Mouse (Mus musculus) olfactory bulb, adult 2 months (tissue): ENCODE measurements around the gene Lrrc1. TPM values are rescaled to one million over a fixed set of nuclear protein-coding genes. Genes with fewer than 3 reads are reported as not detected.

ENCODE experiments used
- H3K27ac ChIP-seq: fragments of 200-500 bp; 2 replicates; pipeline ENCODE4 v1.5.1; 2012; ENCODE audit warnings: low read depth, low read length; ENCODE audit not compliant: insufficient read depth
- H3K4me1 ChIP-seq: fragments of 200-500 bp; 2 replicates; pipeline ENCODE4 v1.6.1; 2012; ENCODE audit warnings: low read length; ENCODE audit not compliant: control insufficient read depth, insufficient read depth
- H3K4me3 ChIP-seq: fragments of 200-500 bp; 2 replicates; pipeline ENCODE4 v1.5.1; 2012; ENCODE audit warnings: mild to moderate bottlenecking, low read depth, low read length, moderate library complexity; ENCODE audit not compliant: insufficient read depth
- CTCF ChIP-seq: fragments of 200-500 bp; IDR thresholded peaks from 2 replicates; pipeline ENCODE4 v1.5.1; 2012; ENCODE audit warnings: low read depth, mild to moderate bottlenecking, low read length, moderate library complexity; ENCODE audit not compliant: insufficient read depth
- POLR2A ChIP-seq: fragments of 200-500 bp; IDR thresholded peaks from 2 replicates; pipeline ENCODE4 v1.6.1; 2012; ENCODE audit warnings: mild to moderate bottlenecking, low read depth, low read length, moderate library complexity; ENCODE audit not compliant: insufficient read depth
- WGBS: fragments of 180-500 bp; shearing (Covaris S2); methylation state at CpG from one replicate; pipeline ENCODE4 v1.1.7; 2018; 5-methylcytosine and 5-hydroxymethylcytosine counted together
- polyA plus RNA-seq: library from polyadenylated mRNA; stranded (reverse); fragments of >200 nt; gene quantifications from 2 replicates; pipeline ENCODE4 v1.2.4, GENCODE M21; 2012; ENCODE audit warnings: low replicate concordance; ENCODE audit not compliant: missing spikeins, insufficient read depth, insufficient read length

Lrrc1 gene
- polyA plus RNA-seq, 1 experiment, result not detected

DNA sequence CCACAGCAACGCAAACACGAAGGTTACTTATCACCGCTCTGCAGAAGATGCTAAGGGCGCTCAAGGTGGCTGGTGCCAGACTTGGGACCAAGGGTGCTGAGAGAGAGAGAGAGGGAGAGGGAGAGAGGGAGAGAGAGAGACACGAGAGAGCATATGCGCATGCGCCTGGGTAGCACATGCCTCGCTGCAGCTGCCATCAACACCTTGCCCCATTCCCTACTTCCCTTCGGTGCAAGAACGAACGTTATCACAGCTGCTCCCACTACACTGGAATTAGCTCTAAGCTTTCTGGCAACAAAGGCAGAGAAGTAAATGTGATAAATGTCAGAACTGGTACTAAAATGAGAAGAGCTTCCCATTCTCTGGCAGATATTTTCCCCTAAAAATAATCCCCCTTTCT, 79.3 kb downstream of the Lrrc1 start:
- 75% methylated on average over 11 of the region's 11 CpGs for WGBS

DNA sequence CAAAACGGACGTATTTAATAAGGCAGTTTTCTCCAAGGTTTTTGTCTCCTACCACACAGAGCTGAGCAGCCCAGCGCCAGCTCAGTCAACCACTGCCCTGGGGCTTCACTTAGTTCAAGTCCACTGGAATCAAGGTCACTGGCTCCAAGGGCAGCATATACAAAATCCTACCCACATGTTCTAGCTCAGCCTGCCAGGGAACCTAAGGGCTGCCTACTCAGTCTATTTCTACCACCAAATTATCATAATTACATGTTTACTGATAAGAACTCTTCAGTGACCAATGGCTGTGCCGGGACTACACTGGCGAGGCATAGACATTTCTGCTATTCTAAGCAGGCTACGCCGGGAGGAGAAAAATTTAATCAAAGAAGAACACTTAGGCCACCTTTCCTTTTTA, 80.8 kb downstream of the Lrrc1 start:
- WGBS, result 42% methylated on average over 7 of the region's 7 CpGs
- H3K4me1 ChIP-seq, result peaks cover 19% of the 10 kb centered on the region
- TF ChIP-seq POLR2A (no peak), CTCF (no peak)
- no peak overlapping the region for H3K27ac ChIP-seq
- no peak overlapping the region for H3K4me3 ChIP-seq

More for the DNA sequence above, 79.3 kb downstream of the Lrrc1 start:
- no peak overlapping the region for H3K4me3 ChIP-seq
- peaks cover 24% of the 10 kb centered on the region for H3K4me1 ChIP-seq
- TF ChIP-seq CTCF, result no peak
- no peak for TF ChIP-seq POLR2A
- no peak overlapping the region for H3K27ac ChIP-seq

DNA sequence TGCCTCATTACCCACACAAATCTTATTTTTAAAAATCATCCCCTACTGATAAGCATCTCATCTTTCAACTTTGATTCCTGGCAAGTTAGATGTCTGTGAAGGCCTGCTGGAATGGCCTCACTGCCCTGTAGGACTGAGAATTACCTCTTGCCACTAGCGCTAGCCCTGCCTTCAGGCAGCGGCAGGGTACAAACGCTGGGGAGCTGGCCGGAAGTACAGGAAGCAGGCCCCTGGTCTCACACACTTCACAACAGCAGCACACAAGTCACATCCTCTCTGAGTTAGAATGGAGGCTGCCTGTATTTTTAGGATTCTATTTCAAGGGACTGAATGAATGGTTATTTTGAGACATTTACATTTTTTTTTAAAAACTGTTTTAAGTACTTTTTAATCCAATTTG, 81.5 kb downstream of the Lrrc1 start:
- H3K27ac ChIP-seq, result no peak overlapping the region
- H3K4me1 ChIP-seq, result peaks cover 19% of the 10 kb centered on the region
- WGBS, result 74% methylated on average over 4 of the region's 4 CpGs
- no peak overlapping the region for H3K4me3 ChIP-seq
- TF ChIP-seq POLR2A (no peak), CTCF (no peak)

DNA sequence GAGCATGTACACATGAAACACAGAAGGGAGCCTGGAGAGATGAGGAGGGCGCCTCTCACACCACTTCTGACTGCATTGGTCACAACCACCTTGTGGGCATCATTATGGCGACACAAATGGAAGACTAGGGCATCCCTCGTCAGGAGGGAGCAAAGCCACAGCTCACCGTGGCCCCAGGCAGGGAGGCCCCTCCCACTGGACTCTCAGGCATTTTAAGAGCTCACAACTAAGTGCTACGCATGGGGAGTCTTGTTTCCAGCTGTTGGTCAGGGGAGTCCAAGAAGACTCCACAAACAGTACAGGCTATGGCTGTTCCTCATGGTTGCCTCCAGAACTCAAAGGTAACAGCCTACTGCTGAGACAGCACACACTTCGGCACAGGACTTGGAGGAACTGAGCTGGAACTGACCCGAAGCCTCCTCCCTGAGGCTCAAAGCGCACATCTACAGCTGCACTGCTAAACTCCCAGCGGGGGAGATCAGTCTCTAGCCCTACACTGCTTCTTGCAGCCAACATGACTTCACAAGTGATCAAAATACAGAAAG, 83.2 kb downstream of the Lrrc1 start:
- Histone ChIP-seq H3K27ac (no peak overlapping the region), H3K4me1 (peaks cover 22% of the 10 kb centered on the region), H3K4me3 (no peak overlapping the region)
- 87% methylated on average over 9 of the region's 9 CpGs for WGBS
- TF ChIP-seq CTCF (no peak), POLR2A (no peak)

DNA sequence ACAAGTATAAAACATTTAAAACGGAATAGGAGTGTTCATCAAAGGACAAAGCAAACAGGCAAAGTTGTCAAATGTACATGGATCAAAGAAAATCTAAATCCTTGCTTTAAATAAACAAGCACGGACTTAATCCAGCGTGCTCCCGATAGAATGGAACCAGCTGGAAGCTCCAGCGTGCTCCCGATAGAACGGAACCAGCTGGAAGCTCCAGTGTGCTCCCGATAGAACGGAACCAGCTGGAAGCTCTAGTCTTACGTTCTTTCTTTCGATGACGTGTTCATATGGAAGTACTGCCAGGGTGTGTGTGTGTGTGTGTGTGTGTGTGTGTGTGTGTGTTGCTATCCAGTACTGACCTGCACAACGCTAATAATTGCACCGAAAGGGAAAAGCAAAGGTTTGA, 84.3 kb downstream of the Lrrc1 start:
- Histone ChIP-seq H3K4me3 (no peak overlapping the region), H3K4me1 (peaks cover 20% of the 10 kb centered on the region), H3K27ac (no peak overlapping the region)
- WGBS, result 94% methylated on average over 14 of the region's 14 CpGs
- no peak for TF ChIP-seq POLR2A
- no peak for TF ChIP-seq CTCF

DNA sequence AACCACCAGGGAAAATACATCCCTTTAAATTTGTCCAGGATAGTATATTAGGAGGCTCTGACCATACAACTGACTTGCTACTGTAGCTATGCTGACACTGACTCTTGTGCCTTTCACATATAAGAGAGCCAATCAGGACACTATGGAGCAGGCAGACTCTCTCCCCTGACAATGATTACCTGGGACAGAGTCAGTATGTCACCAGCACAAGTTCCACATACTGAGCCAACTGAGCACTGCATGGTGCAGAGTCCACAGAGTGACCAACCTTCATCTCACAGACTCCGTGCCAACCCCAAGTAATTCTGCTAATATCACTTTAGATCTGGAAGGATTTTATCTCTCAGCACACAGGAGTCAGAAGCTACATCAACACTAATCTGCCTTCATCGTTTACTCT, 85.3 kb downstream of the Lrrc1 start:
- H3K4me3 ChIP-seq, result no peak overlapping the region
- WGBS, result 96% methylated on average over 2 of the region's 2 CpGs
- peaks cover 13% of the 10 kb centered on the region for H3K4me1 ChIP-seq
- no peak for TF ChIP-seq CTCF
- TF ChIP-seq POLR2A, result no peak
- H3K27ac ChIP-seq, result no peak overlapping the region

DNA sequence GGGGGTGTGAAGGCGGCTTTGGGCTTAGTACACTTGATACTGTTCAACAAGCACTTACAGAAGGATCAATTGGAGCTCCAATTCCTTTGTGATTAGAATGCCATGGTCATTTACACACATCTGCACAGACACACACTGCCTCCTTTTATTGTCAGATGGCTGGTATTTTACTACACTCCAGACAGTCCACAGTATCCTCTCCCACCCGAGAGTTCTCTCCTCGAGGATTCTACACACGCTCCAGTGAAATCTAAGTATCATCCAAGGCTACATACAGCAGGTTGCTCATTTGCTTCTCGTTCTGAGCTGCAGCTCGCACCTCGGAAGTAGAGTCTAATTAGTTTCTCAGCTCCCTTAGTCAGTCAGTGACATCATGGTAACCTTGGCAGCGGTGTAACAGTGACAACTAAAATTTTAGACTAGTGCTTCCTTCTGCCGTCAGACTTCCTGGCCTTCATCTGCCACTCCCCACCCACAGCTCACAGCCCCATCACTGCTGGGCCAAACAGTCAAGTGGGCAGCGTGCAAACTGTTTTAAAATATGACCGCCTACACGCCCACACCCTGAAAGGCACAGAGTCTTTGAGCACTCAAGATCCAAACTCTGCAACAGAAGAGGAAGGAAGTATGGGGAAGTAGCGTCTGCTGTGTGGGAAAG, 88.4 kb downstream of the Lrrc1 start:
- TF ChIP-seq CTCF (no peak), POLR2A (no peak)
- Histone ChIP-seq H3K27ac (no peak overlapping the region), H3K4me1 (peaks cover 8% of the 10 kb centered on the region; the same call in 1 of the 2 replicates), H3K4me3 (no peak overlapping the region)
- WGBS, result 63% methylated on average over 13 of the region's 13 CpGs

DNA sequence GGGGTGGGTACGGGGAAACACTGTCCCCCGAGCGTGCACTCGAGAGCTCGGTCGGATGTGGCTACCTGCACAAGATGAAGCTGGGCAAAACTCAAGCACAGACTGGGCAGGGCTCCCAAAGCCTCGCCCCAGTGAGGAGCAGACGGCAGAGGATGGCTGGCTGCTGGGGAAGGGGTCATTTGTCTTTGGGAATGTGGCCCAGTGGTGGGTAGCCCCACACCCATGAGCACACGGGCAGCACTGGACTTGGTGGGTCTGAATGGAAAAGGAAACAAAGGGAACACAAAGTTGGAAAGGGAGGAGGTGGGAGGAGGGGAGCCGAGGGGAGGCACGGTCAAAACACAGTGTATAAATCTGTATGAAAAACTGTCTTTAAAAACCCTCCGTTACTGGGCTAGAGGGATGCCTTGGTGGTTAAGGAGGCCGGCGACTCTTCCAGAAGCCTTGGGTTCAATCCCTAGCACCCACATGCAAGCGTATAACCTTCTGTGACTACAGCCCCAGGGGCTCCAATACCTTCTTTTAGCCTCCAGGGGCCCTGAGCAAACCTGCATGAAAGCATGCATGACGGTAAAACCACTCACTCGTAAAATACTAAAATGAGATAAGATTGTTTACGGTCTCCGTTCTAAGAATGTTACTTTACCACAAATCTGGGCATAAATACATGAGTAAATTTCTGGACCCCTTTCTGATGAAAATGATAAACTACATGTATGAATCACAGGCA, 89.1 kb downstream of the Lrrc1 start:
- Histone ChIP-seq H3K4me1 (peaks cover 8% of the 10 kb centered on the region; the same call in 1 of the 2 replicates), H3K27ac (no peak overlapping the region), H3K4me3 (no peak overlapping the region)
- no peak for TF ChIP-seq POLR2A
- TF ChIP-seq CTCF, result no peak
- 89% methylated on average over 19 of the region's 19 CpGs for WGBS
